Mouse (Mus musculus) pancreas, adult 10 weeks (tissue): ENCODE data around the gene Gk2. TPM values are rescaled to one million over a fixed set of nuclear protein-coding genes. Genes with fewer than 3 reads are reported as not detected.

Source experiments
- polyA plus RNA-seq: library from polyadenylated mRNA; stranded (reverse); fragments of 350-450 nt; fragmentation: Illumina TruSeq; extraction: RNeasy Lipid Tissue Mini Kit (QIAGEN cat#74804); gene quantifications from one replicate; pipeline ENCODE4 v1.2.3, GENCODE M21; 2015; ENCODE audit warnings: low read depth, low replicate concordance; ENCODE audit not compliant: insufficient read depth

Gene Gk2
- polyA plus RNA-seq, result not detected

DNA sequence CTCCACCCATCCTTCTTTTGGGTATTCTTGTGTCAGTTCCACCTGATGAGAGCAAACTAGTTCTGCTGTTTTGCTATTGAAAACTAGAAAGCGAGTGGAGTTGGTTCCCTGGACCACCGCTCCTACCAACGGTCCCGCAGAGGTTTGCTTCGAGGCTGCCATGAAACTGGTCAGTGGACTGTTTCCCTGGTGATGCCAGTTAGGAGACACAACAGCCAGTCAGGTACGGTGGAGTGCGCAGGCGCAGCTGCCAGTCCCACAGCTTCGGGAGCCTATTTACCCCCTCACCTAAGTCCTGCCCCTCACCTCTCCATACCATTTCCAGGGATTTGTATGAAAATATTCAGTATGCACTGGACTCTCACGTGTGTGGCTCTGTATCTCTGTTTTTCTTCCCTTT, at the start of gene Gk2:
Gene Gk2 (minus strand): TSS at position 206 of the 400 bp plus-strand sequence.

Other genes with a start within 250 kb of the Gk2 start
- not detected for gene Naa11, start 64.6 kb downstream of the Gk2 start, polyA plus RNA-seq